Mouse (Mus musculus) cerebellum, postnatal 25 days (tissue): ENCODE measurements at regions not wholly inside any gene's neighbourhood (a gene's known extent, or its start where the extent isn't known, plus 50 kb on each side); places are given as distances from the start of the nearest gene placed in this dataset.

Experiments
- DNase-seq, 2 experiments: peaks; one replicate each; pipeline ENCODE4 v3.0.0; 2021; ENCODE audit warnings: mixed read lengths in 2 of 2

GRCm38 (mm10) chr3:50813760-50814400 is 370.5 kb upstream of the Slc7a11 start:
- DNase-seq: no peak

- peak; percentile 55 to 56 for DNase-seq
Measured at GRCm38 (mm10) chr3:50815716-50816115, 372.3 kb upstream of the Slc7a11 start.

GRCm38 (mm10) chr3:50816479-50816878 is 373.1 kb upstream of the Slc7a11 start:
- peak; percentile 78 to 83 for DNase-seq

GRCm38 (mm10) chr3:50817361-50817760 is 373.9 kb upstream of the Slc7a11 start:
- peak in 1 of 2 experiments; percentile 54 for DNase-seq

- no peak for DNase-seq
Measured at GRCm38 (mm10) chr3:50820776-50821175, 377.4 kb upstream of the Slc7a11 start.

GRCm38 (mm10) chr3:50825534-50826423 is 382.4 kb upstream of the Slc7a11 start:
- DNase-seq: no peak

GRCm38 (mm10) chr3:50826424-50826819 is 383.0 kb upstream of the Slc7a11 start:
- DNase-seq: no peak

- no peak for DNase-seq
Measured at GRCm38 (mm10) chr3:50829211-50829610, 385.8 kb upstream of the Slc7a11 start.

- DNase-seq: no peak
Measured at GRCm38 (mm10) chr3:50830446-50830845, 387.0 kb upstream of the Slc7a11 start.

GRCm38 (mm10) chr3:50830926-50831325 is 387.5 kb upstream of the Slc7a11 start:
- no peak for DNase-seq

- DNase-seq: no peak
Measured at GRCm38 (mm10) chr3:50842216-50842615, 382.0 kb upstream of the Noct start.

GRCm38 (mm10) chr3:50844835-50845301 is 379.4 kb upstream of the Noct start:
- DNase-seq: no peak

GRCm38 (mm10) chr3:50845311-50845710 is 378.9 kb upstream of the Noct start:
- DNase-seq: no peak

- DNase-seq: no peak
Measured at GRCm38 (mm10) chr3:50848528-50848927, 375.7 kb upstream of the Noct start.

GRCm38 (mm10) chr3:50851083-50851637 is 373.1 kb upstream of the Noct start:
- peak; percentile 8 to 23 for DNase-seq

GRCm38 (mm10) chr3:50867105-50867504 is 357.1 kb upstream of the Noct start:
- no peak for DNase-seq

- DNase-seq: no peak
Measured at GRCm38 (mm10) chr3:50869211-50869610, 355.0 kb upstream of the Noct start.

GRCm38 (mm10) chr3:50879050-50879449 is 345.2 kb upstream of the Noct start:
- peak in 1 of 2 experiments; percentile 52 for DNase-seq

- DNase-seq: no peak
Measured at GRCm38 (mm10) chr3:50879595-50879994, 344.7 kb upstream of the Noct start.

- DNase-seq: no peak
Measured at GRCm38 (mm10) chr3:50881437-50882248, 342.6 kb upstream of the Noct start.

GRCm38 (mm10) chr3:50882249-50882733 is 342.0 kb upstream of the Noct start:
- DNase-seq: no peak

GRCm38 (mm10) chr3:50886336-50886735 is 337.9 kb upstream of the Noct start:
- DNase-seq: no peak

GRCm38 (mm10) chr3:50887002-50887401 is 337.2 kb upstream of the Noct start:
- DNase-seq: no peak
